Mouse (Mus musculus) ES-Bruce4 (cell line): ENCODE measurements around the gene Mcu.

Source experiments
- CTCF ChIP-seq: IDR thresholded peaks from one replicate; pipeline ENCODE4 v1.8.1; 2011; ENCODE audit warnings: low read depth, low read length
- EP300 ChIP-seq: IDR thresholded peaks from 2 replicates; pipeline ENCODE4 v1.6.1; 2011; ENCODE audit warnings: low read depth, low read length; ENCODE audit not compliant: insufficient read depth
- POLR2A ChIP-seq: IDR thresholded peaks from one replicate; pipeline ENCODE4 v1.8.1; 2011; ENCODE audit warnings: low read length; ENCODE audit not compliant: insufficient read depth

DNA sequence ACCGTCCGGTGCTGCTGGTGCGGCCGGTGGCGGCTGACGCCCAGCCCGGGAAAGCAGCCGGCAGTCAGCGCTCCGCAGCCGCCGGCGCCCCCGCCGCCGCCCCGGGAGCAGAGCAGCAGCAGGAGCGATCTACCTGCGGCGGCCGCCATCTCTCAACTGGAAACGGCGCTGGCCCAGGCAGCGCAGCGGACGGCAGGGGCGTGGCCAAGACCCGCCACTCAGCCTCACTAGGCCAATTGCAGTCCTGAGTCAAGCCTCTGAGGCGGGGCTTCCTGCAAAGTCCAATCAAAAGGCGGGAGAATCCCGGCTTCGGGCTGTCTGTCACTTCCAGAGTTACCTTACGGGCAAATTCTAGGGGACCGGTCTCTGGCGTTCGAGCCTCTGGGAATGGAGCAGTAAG, at the start of gene Mcu:
- no peak for TF ChIP-seq POLR2A
- TF ChIP-seq CTCF: no peak
- TF ChIP-seq EP300: no peak
